Mouse (Mus musculus) CH12.LX (cell line): ENCODE results near the gene Gm960.

ENCODE experiments used
- CTCF ChIP-seq, 2 experiments: IDR thresholded peaks in 1 of 2; conservative IDR thresholded peaks in 1 of 2; 2 replicates each; pipeline ENCODE4 v1.5.1; 2011 to 2012; ENCODE audit warnings: low read depth in 2 of 2, low read length in 2 of 2, improper control_type of control experiment in 1 of 2, inconsistent platforms in 1 of 2, mild to moderate bottlenecking in 1 of 2, moderate library complexity in 1 of 2
- EP300 ChIP-seq: IDR thresholded peaks from 2 replicates; pipeline ENCODE4 v1.6.1; 2011; ENCODE audit warnings: low read length, improper control_type of control experiment
- GABPA ChIP-seq: IDR thresholded peaks from 2 replicates; pipeline ENCODE4 v1.6.1; 2012; ENCODE audit warnings: low read depth, low read length, improper control_type of control experiment, inconsistent platforms; ENCODE audit not compliant: insufficient replicate concordance
- KAT2A ChIP-seq: IDR thresholded peaks from 2 replicates; pipeline ENCODE4 v1.6.1; 2012; ENCODE audit warnings: low read length, improper control_type of control experiment, inconsistent platforms; ENCODE audit not compliant: insufficient replicate concordance
- MAFK ChIP-seq: IDR thresholded peaks from 2 replicates; pipeline ENCODE4 v1.6.1; 2011; ENCODE audit warnings: low read length, improper control_type of control experiment; ENCODE audit not compliant: insufficient replicate concordance
- MYC ChIP-seq: IDR thresholded peaks from 2 replicates; pipeline ENCODE4 v1.6.1; 2011; ENCODE audit warnings: low read depth, mild to moderate bottlenecking, improper control_type of control experiment, low read length
- RCOR1 ChIP-seq: conservative IDR thresholded peaks from 2 replicates; pipeline ENCODE4 v1.6.1; 2012; ENCODE audit warnings: low read depth, mild to moderate bottlenecking, inconsistent platforms, low read length, improper control_type of control experiment
- SMC3 ChIP-seq: IDR thresholded peaks from 2 replicates; pipeline ENCODE4 v1.6.1; 2011; ENCODE audit warnings: low read depth, low read length, improper control_type of control experiment
- USF2 ChIP-seq: conservative IDR thresholded peaks from 2 replicates; pipeline ENCODE4 v1.6.1; 2011; ENCODE audit warnings: low read depth, low read length, improper control_type of control experiment
- ZC3H11A ChIP-seq: IDR thresholded peaks from 2 replicates; pipeline ENCODE4 v1.6.1; 2012; ENCODE audit warnings: low read depth, mild to moderate bottlenecking, inconsistent platforms, low read length, improper control_type of control experiment
- ZMIZ1 ChIP-seq: IDR thresholded peaks from 2 replicates; pipeline ENCODE4 v1.6.1; 2012; ENCODE audit warnings: low read depth, mild to moderate bottlenecking, inconsistent platforms, low read length, improper control_type of control experiment
- ZNF384 ChIP-seq: IDR thresholded peaks from 2 replicates; pipeline ENCODE4 v1.6.1; 2012; ENCODE audit warnings: low read depth, low read length, improper control_type of control experiment, inconsistent platforms

DNA sequence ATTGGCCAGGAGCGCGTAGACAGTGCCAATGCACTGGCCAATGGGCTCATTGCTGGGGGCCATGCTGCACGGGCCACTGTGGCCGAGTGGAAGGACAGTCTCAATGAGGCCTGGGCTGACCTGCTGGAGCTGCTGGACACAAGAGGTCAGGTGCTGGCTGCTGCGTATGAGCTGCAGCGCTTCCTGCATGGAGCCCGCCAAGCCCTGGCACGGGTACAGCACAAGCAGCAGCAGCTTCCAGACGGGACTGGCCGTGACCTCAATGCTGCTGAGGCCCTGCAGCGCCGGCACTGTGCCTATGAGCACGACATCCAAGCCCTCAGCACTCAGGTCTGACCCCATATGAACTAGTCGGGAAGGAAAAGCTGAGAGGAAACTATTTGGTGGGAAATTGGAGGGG, 48.1 kb upstream of the Gm960 start:
- no peak for TF ChIP-seq CTCF (conservative IDR thresholded peaks at IDR 0.05 in 1 of 2, IDR thresholded peaks at IDR 0.05 in 1 of 2; ENCODE audit: low read depth in 2 of 2, low read length in 2 of 2)
- no peak for TF ChIP-seq USF2
- TF ChIP-seq MAFK: no peak
- no peak for TF ChIP-seq KAT2A
- no peak for TF ChIP-seq ZNF384
- no peak for TF ChIP-seq RCOR1
- no peak for TF ChIP-seq ZMIZ1
- no peak for TF ChIP-seq ZC3H11A
- TF ChIP-seq GABPA: no peak
- no peak for TF ChIP-seq EP300
- TF ChIP-seq SMC3: no peak
- no peak for TF ChIP-seq MYC
